Mouse (Mus musculus): ENCODE measurements around the gene Slc2a1. TPM values are rescaled to one million over a fixed set of nuclear protein-coding genes. Genes with fewer than 3 reads are reported as not detected.

Gene Slc2a1
- polyA plus RNA-seq (2016; fragmentation: Nextera tagmentation; extraction: Ambion mirVana) = 110 and 113 TPM in 2 replicates

DNA sequence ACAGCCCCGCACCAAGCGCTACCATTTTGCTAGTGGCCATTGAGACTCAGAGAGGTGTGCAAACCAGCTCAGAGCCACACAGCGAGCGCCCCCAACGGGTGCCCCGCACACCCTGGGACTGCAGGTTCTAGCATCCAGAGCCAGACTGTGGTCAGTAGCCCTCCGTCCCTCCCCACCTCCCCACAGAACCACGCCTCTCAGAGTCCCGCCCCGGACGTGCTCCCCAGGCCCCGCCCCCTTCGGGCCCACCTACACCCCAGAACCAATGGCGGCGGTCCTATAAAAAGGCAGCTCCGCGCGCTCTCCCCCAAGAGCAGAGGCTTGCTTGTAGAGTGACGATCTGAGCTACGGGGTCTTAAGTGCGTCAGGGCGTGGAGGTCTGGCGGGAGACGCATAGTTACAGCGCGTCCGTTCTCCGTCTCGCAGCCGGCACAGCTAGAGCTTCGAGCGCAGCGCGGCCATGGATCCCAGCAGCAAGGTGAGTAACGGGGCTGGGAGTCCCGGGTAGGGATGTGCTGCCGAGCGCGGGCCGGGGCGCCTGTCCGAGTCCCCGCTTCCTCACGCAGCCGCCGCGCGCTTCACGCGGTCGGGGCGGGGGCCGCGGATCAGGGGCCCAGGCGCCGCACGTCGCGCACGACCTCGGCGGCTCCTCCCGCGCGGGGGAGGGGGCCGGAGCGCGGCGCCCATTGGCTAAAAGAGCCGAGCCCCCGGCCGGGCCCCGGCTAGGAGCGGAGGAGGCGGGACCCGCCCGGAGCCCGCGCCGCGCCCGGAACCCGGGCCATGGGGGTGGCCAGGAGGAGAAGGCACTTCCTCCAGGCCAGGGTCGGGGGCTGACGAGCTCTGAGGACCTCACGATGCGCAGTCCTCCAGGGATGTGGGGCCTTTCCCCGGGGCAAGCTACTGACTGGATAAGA lies at the start of gene Slc2a1:
TSS of gene Slc2a1 (plus strand) at position 217 of the 914 bp plus-strand sequence.
- WGBS = under 1% methylated on average over 81 of the region's 88 CpGs

DNA sequence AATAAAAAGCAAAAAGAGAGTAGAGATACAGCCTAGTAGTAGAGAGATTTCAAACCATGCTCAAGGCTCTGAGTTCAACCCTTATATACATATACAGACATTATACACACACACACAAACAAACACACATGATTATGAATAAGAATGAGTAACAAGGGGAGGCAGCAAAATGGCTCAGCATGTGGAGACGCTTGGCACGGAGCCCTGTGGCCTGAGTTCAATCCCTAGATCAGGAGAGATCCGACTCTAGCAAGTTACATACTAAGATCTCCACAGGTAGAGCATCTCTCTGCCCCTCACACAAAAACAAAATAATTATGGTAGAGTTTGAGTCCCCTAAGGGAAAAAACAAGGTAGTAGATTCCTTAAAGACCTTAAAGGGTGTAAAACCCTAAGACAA lies 41.7 kb upstream of the Slc2a1 start:
- Histone ChIP-seq H3K9me3 (no peaks in the 10 kb centered on the region), H3K9ac (no peak overlapping the region), H3K27me3 (peaks cover 2% of the 10 kb centered on the region), H3K36me3 (replicated peaks) (no peaks in the 10 kb centered on the region), H3K4me3 (replicated peaks) (no peak overlapping the region), H3K4me2 (no peak overlapping the region), H3K27ac (no peak overlapping the region), H3K4me1 (peaks cover 18% of the 10 kb centered on the region)
- ATAC-seq (ENCODE audit: low FRiP score) = no peak
- 84% methylated on average over 3 of the region's 3 CpGs for WGBS

More for the DNA sequence above, at the start of gene Slc2a1:
- Histone ChIP-seq H3K36me3 (replicated peaks) (0 out of 2 replicates have a peak, but pooled peaks cover 3% of the 10 kb centered on the region), H3K4me1 (peaks cover 66% of the 10 kb centered on the region), H3K27me3 (peaks cover 3% of the 10 kb centered on the region; the same call in 1 of the 2 replicates), H3K9ac (peak within 1 kb of the TSS; percentile 86), H3K27ac (peak within 1 kb of the TSS; percentile 99), H3K4me2 (peak within 1 kb of the TSS; percentile 71), H3K4me3 (replicated peaks) (peak within 1 kb of the TSS; percentile 81), H3K9me3 (no peaks in the 10 kb centered on the region)
- ATAC-seq (ENCODE audit: low FRiP score) = peak; percentile 95

DNA sequence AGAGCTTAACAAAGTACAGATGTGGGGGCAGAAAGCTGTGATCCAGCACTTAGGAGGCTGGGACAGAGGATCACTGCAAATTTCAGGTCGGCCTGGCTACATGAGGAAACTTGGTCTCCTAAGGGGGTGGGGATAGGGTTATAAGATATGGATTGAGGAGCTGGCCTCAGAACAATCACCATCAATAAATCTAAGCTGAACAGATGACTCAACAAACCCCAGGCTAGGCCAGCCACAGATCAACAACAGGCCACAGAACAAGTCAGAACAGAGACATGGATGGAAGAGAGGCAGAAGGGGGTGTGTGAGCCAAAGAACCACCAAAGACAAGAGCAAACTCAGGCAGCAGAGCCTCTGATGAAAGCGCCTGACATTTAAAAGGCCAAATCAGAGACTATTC lies 41.3 kb upstream of the Slc2a1 start:
- 87% methylated on average over 2 of the region's 2 CpGs for WGBS
- Histone ChIP-seq H3K4me1 (peaks cover 22% of the 10 kb centered on the region), H3K4me2 (no peak overlapping the region), H3K9me3 (no peaks in the 10 kb centered on the region), H3K4me3 (replicated peaks) (no peak overlapping the region), H3K27me3 (peaks cover 6% of the 10 kb centered on the region), H3K9ac (no peak overlapping the region), H3K36me3 (replicated peaks) (no peaks in the 10 kb centered on the region), H3K27ac (no peak overlapping the region)
- no peak for ATAC-seq (ENCODE audit: low FRiP score)

DNA sequence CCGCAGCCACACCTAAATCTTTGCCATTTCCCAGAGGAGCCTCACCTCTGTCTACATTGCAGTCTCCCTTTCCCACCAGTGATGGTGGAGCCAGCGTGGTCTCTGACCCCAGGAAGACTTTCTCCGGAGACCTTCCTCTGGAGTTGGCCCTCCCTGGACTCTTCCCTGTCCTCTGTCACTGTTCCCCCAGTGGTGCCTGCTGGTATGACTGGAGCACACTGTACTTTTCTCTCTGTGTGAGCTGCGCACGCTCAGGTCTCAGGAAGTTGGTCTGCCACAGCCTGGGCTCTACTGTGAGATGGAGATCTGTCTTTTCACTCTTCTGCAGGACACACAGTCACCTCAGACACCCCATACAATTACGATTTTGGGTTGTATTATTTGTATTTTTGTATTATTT lies 39.6 kb upstream of the Slc2a1 start:
- ATAC-seq (ENCODE audit: low FRiP score) = no peak
- no peak overlapping the region for H3K4me3 ChIP-seq (replicated peaks)

DNA sequence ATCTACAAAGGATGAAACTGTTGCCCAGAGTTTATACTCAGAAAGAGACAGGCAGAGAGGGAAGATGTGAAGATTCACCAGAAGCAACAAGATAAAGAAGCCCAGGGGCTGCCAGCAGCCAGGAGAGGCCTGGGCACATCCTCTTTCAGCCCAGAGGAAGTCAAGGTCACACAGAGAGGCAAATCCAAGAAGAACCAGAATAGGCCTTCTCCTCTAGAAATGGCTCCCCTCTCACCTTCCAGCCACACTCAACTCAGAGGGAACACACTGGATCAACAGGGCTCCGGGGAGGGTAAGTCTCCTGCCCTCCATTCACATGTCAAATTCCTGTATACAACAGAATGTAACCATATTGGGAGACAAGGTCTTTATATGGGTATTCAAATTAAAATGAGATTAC lies 38.3 kb upstream of the Slc2a1 start:
- Histone ChIP-seq H3K9me3 (no peaks in the 10 kb centered on the region), H3K4me3 (replicated peaks) (no peak overlapping the region), H3K27ac (no peak overlapping the region), H3K4me1 (peaks cover 41% of the 10 kb centered on the region), H3K4me2 (no peak overlapping the region), H3K36me3 (replicated peaks) (no peaks in the 10 kb centered on the region), H3K9ac (no peak overlapping the region), H3K27me3 (peaks cover 19% of the 10 kb centered on the region)
- no peak for ATAC-seq (ENCODE audit: low FRiP score)
- WGBS = 30% methylated on average over 1 of the region's 1 CpGs

More for the DNA sequence above, 39.6 kb upstream of the Slc2a1 start:
- Histone ChIP-seq H3K4me2 (no peak overlapping the region), H3K4me1 (peaks cover 39% of the 10 kb centered on the region), H3K36me3 (replicated peaks) (no peaks in the 10 kb centered on the region), H3K27ac (no peak overlapping the region), H3K9me3 (no peaks in the 10 kb centered on the region), H3K27me3 (peaks cover 16% of the 10 kb centered on the region), H3K9ac (no peak overlapping the region)
- 73% methylated on average over 6 of the region's 6 CpGs for WGBS

DNA sequence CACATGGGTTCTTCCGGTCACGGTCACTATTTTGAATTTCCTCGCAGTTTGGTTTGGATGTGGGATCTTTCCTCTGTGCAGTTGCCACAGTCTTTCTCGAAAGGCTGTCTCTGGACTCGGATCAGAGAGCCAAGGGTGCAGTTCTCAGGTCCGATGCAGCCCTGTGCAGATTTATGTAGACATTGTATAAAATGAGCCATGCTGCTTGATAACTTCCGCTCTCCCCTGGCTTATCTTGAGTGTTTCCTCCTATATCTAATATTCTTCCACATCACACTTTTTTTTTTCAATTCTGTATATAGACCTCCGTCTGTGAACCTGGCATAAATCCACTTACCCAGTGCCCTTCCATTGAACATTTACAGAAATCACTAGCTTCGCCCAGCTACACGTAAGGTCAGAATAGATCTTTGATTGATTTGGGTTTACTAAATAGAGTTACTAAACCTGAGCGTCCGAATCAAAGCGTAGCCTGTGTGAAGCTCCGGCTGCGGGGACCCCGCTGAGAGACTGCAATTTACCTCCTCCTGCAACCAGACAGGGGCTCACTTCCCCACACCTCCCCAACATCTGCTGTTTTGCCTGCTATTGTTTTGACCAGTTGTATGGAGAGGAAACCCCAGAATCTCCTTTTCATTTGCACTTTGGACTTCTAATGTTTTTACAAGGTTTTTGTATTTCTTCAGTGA lies 37.4 kb upstream of the Slc2a1 start:
- WGBS = 14% methylated on average over 16 of the region's 16 CpGs
- no peaks in the 10 kb centered on the region for H3K36me3 ChIP-seq (replicated peaks)
- H3K9ac ChIP-seq = no peak overlapping the region
- peak overlapping the region; percentile 39 for H3K4me2 ChIP-seq
- H3K9me3 ChIP-seq = no peaks in the 10 kb centered on the region
- no peak overlapping the region for H3K4me3 ChIP-seq (replicated peaks)
- H3K27me3 ChIP-seq = peaks cover 19% of the 10 kb centered on the region
- peak overlapping the region; percentile 37; the same call in 1 of the 2 replicates for H3K27ac ChIP-seq
- ATAC-seq (ENCODE audit: low FRiP score) = no peak
- peaks cover 41% of the 10 kb centered on the region for H3K4me1 ChIP-seq

DNA sequence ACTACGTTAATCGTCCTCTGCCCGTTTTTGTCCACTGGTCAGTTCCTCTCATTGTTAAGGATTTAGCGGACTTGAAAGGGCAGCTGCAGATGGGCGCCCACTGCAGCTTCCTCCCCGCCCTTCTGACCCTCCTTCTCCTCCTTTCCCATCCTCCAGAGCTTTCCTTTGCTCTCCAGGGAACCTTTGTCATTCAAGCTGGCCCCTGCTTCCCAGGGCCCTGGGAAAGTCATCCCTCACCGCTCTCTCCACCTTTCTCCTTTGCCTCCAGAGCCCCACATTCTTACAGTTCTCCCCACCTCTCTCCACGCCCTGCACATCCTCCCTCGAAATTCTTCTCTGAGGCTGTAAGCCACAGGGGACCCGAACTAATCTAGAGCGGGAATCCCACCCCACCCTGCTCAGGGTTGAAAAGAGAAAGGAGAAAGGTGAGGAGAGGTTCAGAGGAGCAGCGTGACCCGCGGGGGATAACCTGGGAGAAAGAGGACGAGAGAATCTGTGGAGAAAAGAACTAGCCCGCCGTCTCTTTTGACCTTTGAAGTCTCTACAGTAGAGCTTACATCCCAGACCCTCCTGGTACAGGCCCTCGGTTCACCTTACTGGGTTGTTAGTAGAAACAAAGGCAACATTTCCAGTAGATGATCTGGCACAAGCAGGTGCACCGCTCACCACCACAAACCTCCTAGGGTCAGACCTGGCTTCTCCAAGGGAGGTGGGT lies 36.7 kb upstream of the Slc2a1 start:
- Histone ChIP-seq H3K36me3 (replicated peaks) (no peaks in the 10 kb centered on the region), H3K27me3 (peaks cover 19% of the 10 kb centered on the region), H3K27ac (peak overlapping the region; percentile 56; the same call in 1 of the 2 replicates), H3K4me2 (peak overlapping the region; percentile 39), H3K9me3 (no peaks in the 10 kb centered on the region), H3K9ac (no peak overlapping the region), H3K4me1 (peaks cover 41% of the 10 kb centered on the region), H3K4me3 (replicated peaks) (no peak overlapping the region)
- ATAC-seq (ENCODE audit: low FRiP score) = no peak
- WGBS = 2% methylated on average over 19 of the region's 19 CpGs

DNA sequence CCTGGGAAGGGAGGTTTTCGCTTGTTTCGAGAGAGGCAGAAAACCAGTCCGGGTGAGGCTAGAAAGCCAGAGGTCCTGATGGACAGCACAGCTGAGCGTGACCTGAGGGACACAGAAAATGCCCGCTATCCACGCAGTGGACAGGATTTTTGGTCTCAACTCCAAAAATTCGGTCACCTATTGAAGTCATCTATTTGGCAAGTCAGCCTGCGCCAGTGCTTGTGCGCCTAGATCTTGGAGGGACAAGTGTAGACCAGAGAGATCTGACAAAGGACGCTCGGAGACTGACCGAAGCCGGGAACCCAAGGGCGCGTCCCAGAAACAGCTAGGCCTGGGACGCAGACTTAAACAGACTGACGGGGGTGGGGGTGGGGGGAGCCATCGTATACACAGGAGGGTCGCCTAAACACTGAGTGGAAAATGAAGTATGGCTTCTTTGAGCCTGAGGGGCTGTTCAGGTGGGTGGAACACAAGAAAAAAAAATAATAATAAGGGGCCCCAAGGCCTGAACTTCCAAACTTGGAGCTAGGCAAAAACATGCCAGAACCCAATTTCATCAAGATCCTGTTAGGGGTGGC lies 36.1 kb upstream of the Slc2a1 start:
- WGBS = 8% methylated on average over 19 of the region's 19 CpGs
- Histone ChIP-seq H3K9ac (0 out of 2 replicates have a peak overlapping the region, but pooled peaks have one; percentile 8), H3K27ac (peak overlapping the region; percentile 56; the same call in 1 of the 2 replicates), H3K4me2 (peak overlapping the region; percentile 49), H3K36me3 (replicated peaks) (no peaks in the 10 kb centered on the region), H3K27me3 (peaks cover 19% of the 10 kb centered on the region), H3K4me3 (replicated peaks) (peak overlapping the region; percentile 20; the same call in 1 of the 2 replicates), H3K9me3 (no peaks in the 10 kb centered on the region), H3K4me1 (peaks cover 41% of the 10 kb centered on the region)
- peak; percentile 21; the same call in 1 of the 2 replicates for ATAC-seq (ENCODE audit: low FRiP score)

DNA sequence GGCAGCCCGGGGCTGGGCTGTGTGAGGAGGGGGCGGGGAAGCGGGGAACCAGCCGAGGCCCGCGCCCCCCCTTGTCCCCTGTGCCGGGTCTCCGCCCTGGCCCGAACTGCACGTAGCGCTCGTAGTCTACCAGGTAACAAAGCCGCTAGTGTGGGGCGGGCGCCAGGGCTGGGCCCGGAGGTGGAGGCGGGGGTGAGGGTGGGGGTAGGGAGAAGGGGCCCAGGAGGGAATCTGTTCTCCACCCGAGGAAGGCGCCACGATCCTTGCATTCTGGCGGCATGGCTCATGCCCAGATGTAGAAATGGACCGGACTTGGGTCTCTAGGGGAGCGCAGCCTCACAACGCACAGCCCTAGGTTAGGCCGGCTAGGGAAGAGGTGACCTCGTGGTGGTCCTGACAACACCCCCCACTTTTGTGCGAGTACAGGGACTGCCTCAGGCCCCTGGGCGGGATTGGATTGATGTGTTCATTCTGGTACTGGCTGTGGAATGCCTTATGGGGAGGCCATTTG lies 35.5 kb upstream of the Slc2a1 start:
- H3K4me1 ChIP-seq = peaks cover 41% of the 10 kb centered on the region
- 1% methylated on average over 25 of the region's 28 CpGs for WGBS
- 0 out of 2 replicates have a peak overlapping the region, but pooled peaks have one; percentile 56 for H3K27ac ChIP-seq

DNA sequence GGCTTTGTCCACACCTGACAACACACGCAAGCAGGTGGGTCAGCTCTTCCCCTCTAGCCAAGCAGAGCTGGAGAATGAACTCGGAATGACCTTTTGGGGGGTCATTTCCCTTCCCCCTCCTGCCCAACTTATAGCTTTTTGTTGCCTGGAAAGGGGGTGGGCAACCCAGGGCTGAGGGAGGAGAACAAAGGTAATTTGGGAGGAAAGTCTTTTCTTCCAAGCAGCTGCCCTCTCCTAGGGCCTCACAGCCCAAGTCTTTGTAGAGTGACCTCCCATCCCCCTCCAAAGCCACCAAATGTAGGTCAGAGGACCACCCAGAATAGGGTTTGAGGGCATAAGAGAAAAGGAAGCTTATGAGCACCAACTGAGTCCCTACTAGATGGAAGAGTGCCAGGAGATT lies 34.9 kb upstream of the Slc2a1 start:
- H3K27ac ChIP-seq = no peak overlapping the region
- peaks cover 19% of the 10 kb centered on the region for H3K27me3 ChIP-seq
- H3K4me3 ChIP-seq (replicated peaks) = no peak overlapping the region
- H3K4me1 ChIP-seq = peaks cover 41% of the 10 kb centered on the region
- H3K9me3 ChIP-seq = no peaks in the 10 kb centered on the region
- H3K4me2 ChIP-seq = 0 out of 2 replicates have a peak overlapping the region, but pooled peaks have one; percentile 49
- WGBS = 16% methylated on average over 2 of the region's 2 CpGs
- H3K36me3 ChIP-seq (replicated peaks) = no peaks in the 10 kb centered on the region
- ATAC-seq (ENCODE audit: low FRiP score) = no peak
- H3K9ac ChIP-seq = no peak overlapping the region

More for the DNA sequence above, 35.5 kb upstream of the Slc2a1 start:
- H3K4me2 ChIP-seq = peak overlapping the region; percentile 49
- no peaks in the 10 kb centered on the region for H3K36me3 ChIP-seq (replicated peaks)
- ATAC-seq (ENCODE audit: low FRiP score) = peak; percentile 70
- 0 out of 2 replicates have a peak overlapping the region, but pooled peaks have one; percentile 8 for H3K9ac ChIP-seq
- no peaks in the 10 kb centered on the region for H3K9me3 ChIP-seq
- peaks cover 19% of the 10 kb centered on the region for H3K27me3 ChIP-seq
- H3K4me3 ChIP-seq (replicated peaks) = peak overlapping the region; percentile 20

DNA sequence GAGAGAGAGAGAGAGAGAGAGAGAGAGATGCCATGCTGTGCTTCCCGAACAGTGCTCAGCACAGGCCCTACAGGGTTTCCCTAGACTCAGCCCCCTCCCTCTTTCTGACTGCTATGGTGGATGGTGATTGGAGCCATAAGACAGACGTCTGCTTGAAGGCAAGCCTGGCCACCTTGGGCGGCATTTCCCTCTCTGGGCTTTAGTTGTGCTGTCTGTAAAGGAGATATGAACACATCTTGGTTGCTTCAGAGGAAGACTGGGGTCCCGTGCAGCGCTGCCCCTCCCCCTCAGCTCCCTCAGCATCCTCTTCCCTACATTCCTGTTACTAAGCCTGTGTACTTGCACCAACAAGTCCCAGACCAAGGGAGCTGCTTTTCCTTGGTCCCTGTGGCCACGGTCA lies 33.9 kb upstream of the Slc2a1 start:
- H3K4me1 ChIP-seq = peaks cover 41% of the 10 kb centered on the region
- H3K27ac ChIP-seq = no peak overlapping the region
- no peak overlapping the region for H3K4me3 ChIP-seq (replicated peaks)
- 25% methylated on average over 6 of the region's 6 CpGs for WGBS
- no peaks in the 10 kb centered on the region for H3K36me3 ChIP-seq (replicated peaks)
- H3K4me2 ChIP-seq = no peak overlapping the region
- peaks cover 19% of the 10 kb centered on the region for H3K27me3 ChIP-seq
- ATAC-seq (ENCODE audit: low FRiP score) = no peak
- H3K9me3 ChIP-seq = no peaks in the 10 kb centered on the region
- H3K9ac ChIP-seq = no peak overlapping the region
